Mouse (Mus musculus): ENCODE measurements around the gene Rac3.
"Not testable (repeated sequence)": the region's sequence is repeated elsewhere in the genome, so short reads cannot be mapped to it uniquely, and the experiment has no call there.

GRCm38 (mm10) chr11:120762672-120763041 is 41.4 kb downstream of the Rac3 start, which contains the start of gene Hmga1b:
- TF ChIP-seq TAL1, GATA1 (IDR thresholded peaks at IDR 0.05; ENCODE audit: low read length): not testable (repeated sequence)

Measured in erythroblast, embryonic 14.5 days (primary cell).